Mouse (Mus musculus): Measurements from ENCODE around the gene Rdh9.
"Not testable (repeated sequence)": the region's sequence is repeated elsewhere in the genome, so short reads cannot be mapped to it uniquely, and the experiment has no call there.

Gene Rdh9

DNA sequence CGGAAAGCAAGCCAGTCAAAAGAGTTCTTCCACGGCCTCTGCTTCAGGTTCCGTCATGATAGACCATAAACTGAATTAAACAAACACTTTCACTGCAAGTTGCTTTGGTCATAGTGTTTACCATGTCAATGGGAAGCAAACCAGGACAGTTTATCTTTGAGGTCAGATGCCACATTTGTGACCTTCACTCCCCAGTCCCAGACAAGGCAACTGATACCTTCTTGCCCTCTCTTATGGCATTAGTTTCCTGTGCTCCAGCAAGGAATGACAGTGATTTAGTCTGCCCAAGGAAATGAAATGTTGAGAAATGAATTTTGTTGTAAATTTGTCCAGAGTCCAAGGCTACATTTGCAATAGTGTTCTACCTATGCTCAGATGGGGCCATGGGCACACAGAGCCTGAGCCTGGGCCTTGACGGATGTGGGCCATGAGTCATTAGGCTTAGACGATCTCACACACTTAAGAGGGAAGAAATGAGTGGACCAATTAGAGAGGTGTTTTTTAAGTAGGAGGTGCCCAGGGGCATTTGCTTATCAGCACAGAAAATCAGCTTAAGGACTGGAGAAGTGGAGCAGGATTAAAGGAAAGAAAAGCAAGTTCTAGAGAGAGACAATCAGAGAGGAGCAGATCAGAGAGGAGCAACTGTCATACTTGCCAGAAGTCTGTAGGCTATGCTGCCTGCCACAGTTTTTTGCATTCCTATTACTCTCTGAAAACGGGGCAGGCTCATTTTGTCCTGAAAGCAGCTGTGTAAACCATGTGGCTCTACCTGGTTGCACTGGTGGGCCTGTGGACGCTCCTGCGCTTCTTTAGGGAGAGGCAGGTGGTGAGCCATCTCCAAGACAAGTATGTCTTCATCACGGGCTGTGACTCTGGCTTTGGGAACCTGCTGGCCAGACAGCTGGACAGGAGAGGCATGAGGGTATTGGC is 16.7 kb upstream of the Rdh9 start, which contains the start of the genes Rdh1 and Rdh16f1:
Rdh1 (plus strand) TSS at position 541 of the 930 bp plus-strand sequence.
Rdh16f1 (plus strand) TSS at position 607 of the 930 bp plus-strand sequence.
- peak; percentile 5 for DNase-seq

DNA sequence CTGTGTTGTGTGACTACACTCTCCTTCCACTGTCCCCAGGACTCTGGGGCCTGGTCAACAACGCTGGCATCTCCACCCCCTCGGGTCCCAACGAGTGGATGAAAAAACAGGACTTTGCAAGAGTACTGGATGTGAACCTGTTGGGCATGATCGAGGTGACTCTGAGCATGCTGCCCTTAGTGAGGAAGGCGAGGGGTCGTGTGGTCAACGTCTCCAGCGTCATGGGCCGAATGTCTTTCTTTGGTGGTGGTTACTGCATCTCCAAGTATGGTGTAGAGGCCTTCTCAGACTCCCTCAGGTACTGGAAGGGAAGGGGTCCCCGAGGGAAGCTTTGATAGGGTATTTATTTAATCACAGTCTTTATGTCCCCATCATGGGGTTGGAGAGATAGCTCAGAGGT is 13.3 kb upstream of the Rdh9 start:
- not testable (repeated sequence) for DNase-seq

DNA sequence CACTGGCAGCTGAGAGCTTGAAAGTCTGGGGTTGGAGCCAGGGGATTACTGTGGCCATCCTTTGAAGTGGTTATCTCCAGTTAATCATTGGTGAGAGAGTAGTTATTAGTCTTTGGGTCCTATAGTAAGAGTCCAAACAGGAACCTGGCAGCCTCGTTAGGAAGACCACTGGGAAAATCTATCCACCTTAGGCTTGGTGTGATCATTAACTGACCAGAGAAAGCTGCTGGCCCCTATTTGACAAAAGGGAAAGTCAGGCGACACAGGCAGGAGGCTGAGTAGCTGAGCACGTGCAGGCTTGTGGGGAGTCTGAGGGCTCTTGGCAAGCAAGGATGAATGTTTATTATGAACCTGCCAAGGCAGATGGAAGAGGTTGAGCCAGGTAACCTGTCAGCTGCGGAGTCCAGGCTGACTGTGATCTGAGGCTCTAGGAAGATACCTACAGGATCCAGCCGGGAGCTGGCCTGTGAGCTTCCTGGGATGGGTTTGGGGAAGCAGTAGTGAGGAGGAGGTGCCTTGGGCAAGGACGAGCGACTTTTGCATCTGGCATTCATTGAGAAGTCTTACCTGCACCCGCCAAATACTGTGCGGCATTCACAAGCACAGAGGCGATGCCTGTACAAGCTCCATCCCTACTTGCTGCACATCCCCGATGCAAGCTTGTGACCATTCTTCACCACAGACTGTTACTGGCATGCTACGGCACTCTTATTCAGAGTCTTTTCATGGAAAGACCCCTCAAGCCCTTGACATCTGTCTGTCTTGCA is 12.1 kb upstream of the Rdh9 start:
- DNase-seq: peak; percentile 72

DNA sequence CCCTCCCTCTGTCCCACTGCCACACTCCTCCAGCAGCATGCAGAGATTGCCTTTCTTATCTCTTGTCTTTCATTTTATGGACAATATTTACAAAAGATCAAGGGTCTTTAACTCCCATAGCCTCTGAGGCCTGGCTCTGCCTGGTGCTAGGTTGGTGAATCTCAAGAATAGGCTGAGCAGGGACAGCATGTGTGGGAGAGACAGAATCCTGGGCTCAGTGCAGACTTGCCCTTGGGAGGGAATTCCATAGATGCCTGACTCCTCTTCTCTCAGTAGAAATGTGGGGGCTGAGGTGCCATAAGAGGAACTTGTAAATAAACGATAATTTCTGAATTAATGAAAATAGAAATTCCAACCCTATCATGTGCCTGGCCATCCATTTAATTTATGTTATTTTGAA is 9.6 kb upstream of the Rdh9 start:
- DNase-seq: peak; percentile 14

DNA sequence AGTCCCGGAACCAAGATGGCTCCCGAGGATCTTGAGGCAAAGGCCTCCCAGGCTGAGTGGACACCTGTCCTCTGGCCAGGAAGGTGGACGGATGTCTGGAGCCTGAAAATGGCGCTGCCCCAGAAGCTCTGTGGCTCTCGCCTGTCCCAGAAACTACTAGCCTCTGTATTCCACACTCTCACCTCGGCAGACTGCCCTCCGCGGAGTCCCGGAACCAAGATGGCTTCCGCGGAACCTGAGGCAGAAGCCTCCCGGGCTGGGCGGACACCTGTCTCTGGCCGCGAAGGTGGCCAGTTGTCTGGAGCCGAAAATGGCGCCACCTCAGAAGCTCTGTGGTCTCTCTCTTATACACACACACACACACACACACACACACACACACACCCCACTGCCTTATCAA is 6.1 kb downstream of the Rdh9 start:
- not testable (repeated sequence) for DNase-seq

DNA sequence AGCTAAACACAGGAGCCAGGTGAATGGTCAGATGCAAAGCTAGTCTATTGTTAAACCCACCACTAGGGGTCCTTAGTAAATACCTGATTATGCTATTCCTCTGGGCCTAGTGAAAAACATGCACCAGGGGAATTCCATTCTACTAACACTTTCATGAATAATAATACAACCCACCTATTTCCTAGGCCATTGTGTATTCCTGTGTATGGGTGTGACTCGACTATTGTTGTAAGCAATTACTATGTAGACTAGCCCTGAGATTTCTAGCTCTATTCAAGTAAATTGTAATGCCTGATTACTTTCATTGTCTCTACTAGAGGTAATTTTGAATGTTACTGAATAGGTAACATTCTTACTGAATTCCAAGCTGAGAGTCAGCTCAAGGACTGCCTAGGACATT is 9.2 kb downstream of the Rdh9 start:
- not testable (repeated sequence) for DNase-seq

DNA sequence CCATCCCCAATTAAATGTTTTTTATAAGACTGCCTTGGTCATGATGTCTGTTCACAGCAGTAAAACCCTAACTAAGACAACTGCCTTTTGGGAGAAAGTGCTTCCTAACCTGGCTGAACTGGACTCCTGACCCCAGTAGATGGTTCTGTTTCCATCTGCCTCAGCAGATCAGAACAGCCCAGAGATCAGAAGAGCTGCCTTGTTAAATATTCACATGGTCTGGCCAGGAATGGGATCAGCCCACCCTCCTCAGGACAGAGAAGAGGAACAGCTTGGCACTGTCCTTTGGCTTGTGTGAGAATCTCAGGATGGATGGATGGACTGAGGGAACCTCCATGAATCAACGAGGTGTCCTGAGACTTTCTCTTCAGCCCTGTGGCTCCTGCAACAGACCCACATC is 23.1 kb downstream of the Rdh9 start:
- peak; percentile 31 for DNase-seq

DNA sequence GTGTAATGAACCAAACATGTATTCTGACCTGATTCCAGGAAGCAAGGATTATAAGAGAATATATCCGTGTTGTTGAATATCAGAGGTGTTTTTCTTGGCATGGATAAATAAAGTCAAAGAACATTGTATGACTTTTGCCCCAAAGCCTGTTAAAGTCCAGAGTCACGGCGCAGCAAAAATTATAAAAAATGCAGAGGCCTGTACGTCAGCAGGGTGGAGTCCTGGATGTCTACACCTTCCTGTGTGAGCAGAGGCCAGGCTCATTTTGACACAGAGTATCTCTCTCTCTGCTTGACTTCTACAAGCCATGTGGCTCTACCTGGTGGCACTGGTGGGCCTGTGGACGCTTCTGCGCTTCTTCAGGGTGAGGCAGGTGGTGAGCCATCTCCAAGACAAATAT is 24.7 kb downstream of the Rdh9 start, which contains the start of gene Rdh16:
Rdh16 (plus strand) TSS at position 262 of the 400 bp plus-strand sequence.
- peak; percentile 40 for DNase-seq

DNA sequence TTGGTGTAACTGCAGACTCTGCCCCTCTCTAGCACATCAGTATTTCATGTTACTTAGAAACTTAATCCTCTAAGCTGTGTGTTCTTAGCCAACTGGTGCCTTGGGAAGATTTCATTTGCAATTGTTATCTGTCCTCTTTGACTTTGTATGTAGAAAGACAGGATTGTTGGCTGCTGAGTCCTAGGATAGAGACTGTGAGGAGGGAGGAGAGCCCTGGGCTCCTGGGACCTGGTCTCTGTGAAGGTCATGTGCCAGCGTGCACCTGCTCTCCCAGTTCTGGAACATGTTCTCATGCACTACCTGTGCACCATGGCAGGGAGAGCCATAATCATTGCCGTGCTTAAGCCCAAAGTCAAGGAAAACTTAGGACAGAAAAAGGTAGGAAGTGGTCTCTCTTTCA is 25.4 kb downstream of the Rdh9 start:
- DNase-seq: no peak

DNA sequence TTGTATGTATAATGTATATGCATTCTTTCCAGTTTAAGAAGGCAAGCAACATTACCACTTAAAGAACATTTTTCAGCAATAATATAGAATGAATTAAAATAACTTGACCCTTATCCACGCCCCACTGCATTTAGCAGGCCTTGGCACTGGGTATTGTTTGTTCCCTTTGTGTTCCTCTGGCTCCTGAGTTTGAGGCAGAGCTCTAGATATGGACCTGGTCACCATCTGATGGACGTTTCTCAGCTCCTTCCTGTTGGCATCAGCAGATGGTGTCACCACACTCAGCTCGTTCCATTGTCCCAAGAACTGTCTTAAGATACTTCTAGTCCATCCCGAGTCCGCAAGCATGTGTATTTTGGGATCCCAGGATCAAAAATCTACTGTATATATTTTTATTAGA is 26.1 kb downstream of the Rdh9 start:
- DNase-seq: no peak

DNA sequence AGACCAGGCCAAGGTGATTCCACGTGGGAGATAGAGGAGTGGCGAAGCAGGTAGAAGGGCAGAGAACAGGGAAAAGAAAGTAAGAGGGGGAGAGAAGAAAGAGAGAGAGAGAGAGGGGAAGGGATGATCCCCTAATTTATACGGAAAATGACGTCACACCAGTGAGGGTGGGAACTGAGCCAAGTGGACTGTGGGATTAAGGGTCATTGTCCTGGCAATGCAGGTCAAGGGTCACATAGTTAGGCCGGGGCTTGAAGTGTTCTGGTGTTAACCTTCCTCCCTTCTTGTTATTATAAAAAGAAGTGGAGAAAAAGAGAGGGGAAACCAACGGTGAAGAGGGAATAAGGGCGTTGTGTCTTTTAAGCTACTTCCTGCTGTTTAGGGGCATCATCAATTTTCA is 28.2 kb downstream of the Rdh9 start:
- DNase-seq: peak; percentile 18

DNA sequence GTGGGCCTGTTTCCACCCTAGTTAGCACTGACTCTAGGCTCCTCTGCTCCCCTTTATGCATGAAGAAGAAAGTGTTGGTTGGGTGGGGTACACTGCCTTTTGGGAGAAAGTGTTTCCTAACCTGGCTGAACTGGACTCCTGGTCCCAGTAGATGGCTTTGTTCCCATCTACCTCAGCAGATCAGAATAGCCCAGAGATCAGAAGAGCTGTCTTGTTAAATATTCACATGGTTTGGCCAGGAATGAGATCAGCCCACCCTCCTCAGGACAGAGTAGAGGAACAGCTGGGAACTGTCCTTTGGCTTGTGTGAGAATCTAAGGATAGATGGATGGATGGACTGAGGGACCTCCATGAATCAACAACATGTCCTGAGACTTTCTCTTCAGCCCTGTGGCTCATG is 39.7 kb downstream of the Rdh9 start:
- DNase-seq: no peak

DNA sequence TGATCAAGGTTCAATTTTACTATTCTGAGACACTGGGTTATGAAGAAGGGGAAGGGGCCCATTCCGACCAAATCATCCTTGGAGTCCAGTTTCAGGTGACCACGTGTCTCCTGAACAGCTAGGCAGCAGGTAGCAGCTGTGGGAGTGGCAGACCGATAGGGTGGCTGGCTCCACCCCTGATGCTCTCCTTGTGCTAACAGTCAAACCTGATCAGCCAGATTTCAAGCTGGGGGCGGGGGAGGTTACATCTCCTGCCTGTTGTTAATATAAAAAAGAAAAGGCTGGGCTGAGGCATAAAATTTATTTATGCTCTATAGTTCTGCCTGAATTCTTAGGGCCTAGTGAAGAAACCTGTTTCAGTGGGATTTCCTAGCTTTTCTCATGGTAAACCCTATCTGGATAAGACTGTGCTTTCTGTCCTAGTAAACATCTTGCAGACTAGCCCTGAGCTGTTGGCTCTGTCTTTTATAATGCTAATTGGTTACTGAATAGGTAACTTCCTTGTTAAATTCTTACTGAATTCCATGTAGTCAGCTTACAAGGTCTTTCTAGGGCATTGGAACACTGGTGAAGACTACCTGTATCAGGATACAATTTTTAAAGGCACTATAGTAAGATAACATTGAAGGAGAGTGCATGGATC is 41.2 kb downstream of the Rdh9 start:
- DNase-seq: peak; percentile 17

DNA sequence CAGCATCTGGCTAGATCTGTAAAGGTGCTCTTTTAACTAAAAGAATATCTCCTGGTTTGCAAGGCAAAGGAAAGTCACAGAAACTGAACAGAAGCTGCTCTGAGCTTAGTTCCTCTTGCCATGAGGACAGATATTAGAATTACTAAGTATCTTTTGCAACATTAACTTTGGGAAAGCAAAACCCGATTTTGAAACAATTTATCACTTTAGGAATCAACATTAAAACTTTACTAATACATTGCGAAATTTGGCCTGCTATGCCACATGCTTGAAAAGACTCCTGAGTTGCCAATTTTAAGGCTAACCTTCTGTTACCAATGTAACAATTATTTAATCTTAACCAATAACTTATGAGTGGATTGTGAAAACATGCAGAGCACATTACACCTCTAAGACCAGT is 45.6 kb downstream of the Rdh9 start:
- not testable (repeated sequence) for DNase-seq

DNA sequence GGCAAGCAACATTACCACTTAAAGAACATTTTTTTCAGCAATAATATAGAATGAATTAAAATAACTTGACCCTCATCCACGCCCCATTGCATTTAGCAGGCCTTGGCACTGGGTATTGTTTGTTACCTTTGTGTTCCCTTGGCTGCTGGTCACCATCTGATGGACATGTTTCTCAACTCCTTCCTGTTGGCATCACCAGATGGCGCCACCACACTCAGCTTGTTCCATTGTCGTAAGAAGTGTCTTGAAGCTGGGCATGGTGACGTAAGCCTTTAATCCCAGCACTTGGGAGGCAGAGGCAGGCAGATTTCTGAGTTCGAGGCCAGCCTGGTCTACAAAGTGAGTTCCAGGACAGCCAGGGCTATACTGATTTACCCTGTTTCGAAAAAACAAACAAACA is 49.2 kb downstream of the Rdh9 start:
- DNase-seq: peak; percentile 55

DNA sequence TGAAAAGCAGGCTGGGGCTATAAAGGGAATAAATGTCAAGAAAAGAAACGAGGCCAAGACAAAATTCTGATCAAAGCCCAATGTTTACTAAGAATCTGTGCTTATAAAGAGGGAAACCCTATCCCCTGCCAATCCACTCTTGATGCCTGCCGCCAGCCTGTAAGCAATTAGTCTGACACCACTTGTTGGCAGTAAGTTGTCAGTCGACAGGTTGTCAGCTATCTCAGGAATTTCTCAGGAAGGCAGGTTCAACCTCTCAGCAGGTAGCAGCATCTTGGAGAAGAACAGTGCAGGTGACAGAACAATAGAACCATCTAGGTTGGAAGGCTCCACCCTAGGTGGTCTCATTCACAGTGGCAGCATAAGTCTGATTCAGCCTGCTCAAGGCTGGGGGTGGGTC is 52.9 kb downstream of the Rdh9 start:
- no peak for DNase-seq

DNA sequence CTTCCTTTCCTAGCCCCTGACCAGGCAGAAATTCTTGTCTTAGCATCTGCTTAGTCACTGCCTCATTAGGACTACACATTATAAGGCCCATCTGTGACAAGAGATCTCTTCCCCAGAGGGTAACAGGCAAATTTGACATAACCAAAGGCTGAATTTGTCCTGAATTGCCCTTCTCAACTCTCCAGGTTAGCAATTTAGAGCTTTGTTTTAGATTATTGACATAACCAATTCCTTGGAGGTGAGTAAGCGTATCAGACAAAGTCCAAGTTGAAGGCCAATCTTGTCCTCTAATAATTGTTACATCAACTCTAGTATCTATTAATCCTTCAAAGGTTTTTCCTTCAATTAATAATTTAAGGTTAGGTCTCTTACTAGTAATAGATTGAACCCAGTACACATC is 58.0 kb downstream of the Rdh9 start:
- not testable (repeated sequence) for DNase-seq

DNA sequence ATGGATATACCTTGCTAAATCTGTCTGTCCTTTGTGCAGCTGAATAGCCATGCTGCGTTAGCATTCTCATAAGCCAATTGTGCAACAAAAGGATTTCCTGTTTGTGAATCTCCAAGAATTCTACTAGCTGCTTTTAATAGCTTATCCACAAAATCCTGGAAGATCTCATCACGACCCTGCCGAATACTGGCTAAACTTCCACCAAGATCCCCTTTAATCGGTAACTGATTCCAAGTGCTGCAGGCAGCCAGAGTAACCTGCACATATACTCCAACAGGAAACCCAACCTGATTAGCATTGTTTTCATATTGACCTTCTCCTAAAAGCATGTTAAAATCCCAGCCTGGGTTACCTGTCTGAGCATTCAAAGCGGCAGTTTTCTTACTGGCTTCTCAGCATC is 59.1 kb downstream of the Rdh9 start:
- peak; percentile 34 for DNase-seq

DNA sequence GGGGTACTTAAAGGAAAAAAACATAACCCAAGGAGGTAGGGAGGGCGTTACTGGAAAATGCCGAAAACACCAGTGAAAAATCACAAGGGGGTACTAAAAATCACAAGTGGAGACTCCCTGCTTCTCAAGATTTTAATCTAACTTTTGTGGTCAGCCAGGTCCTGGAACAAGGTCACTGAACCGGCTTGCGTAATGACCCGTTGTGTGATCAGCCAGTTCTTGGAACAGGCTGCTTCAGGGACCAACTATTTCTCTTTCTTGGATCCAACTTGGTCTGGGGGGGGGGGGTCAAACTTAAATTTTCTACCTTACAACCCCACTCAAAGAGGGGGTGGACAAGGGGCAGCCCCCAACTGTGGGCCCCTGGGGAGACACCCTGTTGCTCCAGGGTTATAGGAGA is 61.6 kb downstream of the Rdh9 start:
- DNase-seq: not testable (repeated sequence)

DNA sequence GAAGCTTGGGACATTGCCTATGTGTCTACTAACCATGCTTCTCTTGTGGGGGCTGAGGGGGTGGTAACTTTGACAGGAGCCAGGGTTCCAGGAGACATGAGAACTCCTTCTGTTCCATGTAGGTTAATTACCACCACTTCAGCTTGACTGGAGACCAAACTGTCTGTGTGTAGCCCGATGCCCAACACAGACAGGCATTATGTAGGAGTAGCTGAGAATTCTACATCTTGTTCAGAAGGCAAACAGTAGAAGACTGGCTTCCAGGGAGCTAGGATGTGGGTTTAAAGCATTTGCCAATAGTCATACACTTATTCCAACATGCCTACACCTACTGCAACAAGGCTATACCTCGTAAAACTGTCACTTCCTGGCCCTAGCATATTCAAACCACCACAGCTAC is 62.4 kb downstream of the Rdh9 start:
- no peak for DNase-seq

DNA sequence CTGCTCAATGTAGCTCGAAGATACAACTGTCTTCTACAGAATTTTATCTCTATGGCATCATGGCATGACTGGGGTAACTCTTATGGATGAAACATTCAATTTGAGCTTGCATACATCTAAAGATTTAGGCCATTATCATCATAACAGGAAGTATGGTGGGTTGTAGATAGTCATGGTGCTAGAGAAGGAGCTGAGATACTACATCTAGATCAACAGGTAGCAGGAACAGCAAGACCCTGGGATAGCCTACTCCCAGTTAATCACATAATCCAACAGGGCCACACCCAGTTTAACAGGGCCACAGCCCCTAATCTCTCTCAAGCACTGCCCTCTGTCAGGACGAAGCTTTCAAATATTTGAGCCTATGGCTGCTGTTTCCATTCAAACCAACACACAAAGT is 64.6 kb downstream of the Rdh9 start:
- DNase-seq: no peak

Data from kidney, postnatal 10 days (tissue).